Mouse (Mus musculus) left cerebral cortex, postnatal 36 days (tissue): Measurements from ENCODE around the gene Ptgdr2. TPM values are rescaled to one million over a fixed set of nuclear protein-coding genes. Genes with fewer than 3 reads are reported as not detected.

Source experiments
- DNase-seq, 2 experiments: peaks; one replicate each; pipeline ENCODE4 v3.0.0; 2021 to 2022; ENCODE audit warnings: low spot score in 2 of 2, mixed read lengths in 1 of 2
- intact Hi-C: fragments of 180-260 bp; cut with DNase I; formaldehyde crosslinking; loops from one replicate; pipeline ENCODE4 v1.15.1; 2025
- total RNA-seq, 2 experiments: library from RNA; stranded (reverse); gene quantifications; 2 replicates each; pipeline ENCODE4 v1.2.3; 2021

Ptgdr2 gene
- total RNA-seq, 2 experiments from 2014 or later, result 0.20 TPM; not detected in 1

DNA sequence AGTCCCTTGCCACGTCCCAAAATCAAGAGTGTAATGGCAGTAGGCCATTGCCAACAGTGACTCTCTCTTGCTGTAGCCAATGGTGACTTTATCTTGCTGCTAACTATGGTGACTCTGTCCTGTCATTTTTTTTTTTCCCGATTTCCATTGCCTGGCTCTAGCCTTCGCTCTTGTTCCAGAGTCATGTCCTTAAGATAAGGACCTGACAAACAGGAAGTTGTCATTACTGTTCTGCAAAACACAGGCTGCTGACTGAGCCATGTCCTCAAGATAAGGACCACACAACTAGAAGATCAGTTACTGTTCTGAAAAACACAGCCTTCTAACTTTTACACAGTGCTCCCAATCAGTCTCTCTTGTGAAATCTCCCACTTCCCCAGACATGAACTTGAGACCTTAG lies 33.5 kb downstream of the Ptgdr2 start:
- intact Hi-C loops, result loop anchor here (5.0 kb wide), 1 partner anchor 303 kb away; no protein-coding TSS in a partner anchor
- DNase-seq, result no peak

DNA sequence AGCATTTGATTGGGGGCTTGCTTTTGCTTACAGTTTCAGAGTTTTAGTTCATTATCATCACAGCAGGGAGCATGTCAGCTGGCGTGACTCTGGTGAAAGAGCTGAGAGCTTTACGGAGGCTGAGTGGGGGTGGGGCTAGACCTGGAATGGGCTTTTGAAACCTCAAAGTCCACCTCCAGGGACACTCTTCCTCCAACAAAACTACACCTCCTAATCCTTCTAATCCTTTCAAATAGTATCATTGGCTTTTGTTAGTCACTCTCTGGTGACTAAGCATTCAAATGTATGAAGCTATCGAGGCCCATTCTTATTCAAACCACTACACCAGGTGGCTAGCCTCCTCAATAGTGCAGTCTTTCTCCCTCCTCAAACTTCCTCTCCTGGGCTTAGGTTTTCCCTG lies 35.7 kb downstream of the Ptgdr2 start:
- intact Hi-C loops, result loop anchor here (5.0 kb wide), 1 partner anchor 305 kb away; no protein-coding TSS in a partner anchor
- no peak for DNase-seq

DNA sequence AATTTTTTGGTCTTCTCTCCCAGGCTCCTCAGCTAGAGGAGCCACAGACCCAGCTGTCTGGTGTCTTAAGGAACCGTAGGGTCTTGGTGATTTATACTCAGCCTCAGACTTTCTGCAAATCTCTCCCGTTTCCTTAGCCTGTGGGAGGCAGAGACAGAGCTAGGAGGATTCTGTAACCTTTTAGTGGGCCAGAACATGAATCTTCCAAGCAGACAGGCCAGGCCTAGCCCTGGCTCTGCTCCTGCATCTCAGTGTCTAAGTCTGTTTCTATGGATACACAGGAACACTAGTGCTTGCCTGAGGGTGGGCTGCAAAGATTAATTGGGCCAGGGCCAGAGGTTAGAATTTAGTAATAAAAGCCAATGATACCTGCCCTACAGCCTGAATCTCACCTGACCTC lies 36.2 kb downstream of the Ptgdr2 start:
- intact Hi-C loops, result loop anchor here (5.0 kb wide), 1 partner anchor 306 kb away; no protein-coding TSS in a partner anchor
- no peak for DNase-seq

DNA sequence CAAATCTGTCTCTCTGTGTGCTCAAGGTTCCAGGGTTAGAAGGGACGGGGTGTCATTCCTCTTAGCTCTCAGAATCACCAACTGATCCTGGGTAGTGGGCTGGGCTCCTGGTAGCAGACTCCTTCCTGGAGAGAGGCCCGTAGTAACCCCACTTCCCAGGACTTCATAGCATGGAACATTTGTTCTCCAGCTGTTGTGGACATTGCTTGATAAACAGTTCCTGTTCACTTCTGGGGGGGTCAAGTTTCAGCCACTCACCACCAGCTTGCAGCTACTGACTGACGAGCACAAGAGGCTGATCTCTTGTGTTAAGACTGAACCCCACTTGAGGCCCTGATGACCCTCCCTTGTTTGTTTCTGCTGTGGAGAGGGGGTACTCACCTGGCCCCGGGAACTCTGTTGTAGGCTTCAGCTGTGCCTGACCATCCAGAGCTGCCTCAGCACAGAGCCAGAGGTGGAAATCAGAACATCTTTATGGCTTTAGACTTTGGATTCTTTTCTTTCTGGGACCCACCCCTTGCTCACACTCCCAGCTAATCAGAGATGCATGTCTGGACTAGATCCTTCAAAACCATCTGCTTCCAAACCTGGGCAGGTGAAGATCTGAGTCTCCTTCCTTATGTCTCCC lies 37.4 kb downstream of the Ptgdr2 start, which contains the start of gene Ms4a10:
Gene Ms4a10 (minus strand): TSS at position 433 of the 628 bp plus-strand sequence.
- no peak for DNase-seq
- intact Hi-C loops, result loop anchor here (5.0 kb wide), 1 partner anchor 307 kb away; no protein-coding TSS in a partner anchor

DNA sequence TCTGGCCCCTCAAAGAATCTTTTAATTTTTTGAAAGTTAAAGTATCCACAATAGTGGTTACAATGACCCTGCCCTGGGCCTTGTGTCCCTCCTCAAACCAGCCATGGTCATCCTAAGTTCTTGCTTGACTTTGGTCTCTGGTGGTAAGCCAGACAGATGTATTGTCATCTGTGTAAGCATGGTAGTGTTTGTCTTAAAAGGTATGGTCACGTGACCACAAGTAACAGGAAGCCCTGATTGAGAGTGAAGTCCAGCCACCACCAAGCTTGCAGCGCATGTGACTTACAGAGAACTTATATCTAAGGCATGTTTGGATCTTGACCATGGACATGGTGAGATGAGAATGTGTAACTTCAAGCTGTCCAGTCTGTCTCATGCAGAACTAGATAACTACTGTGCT lies 38.2 kb downstream of the Ptgdr2 start:
- no peak for DNase-seq
- intact Hi-C loops, result no loop called here

DNA sequence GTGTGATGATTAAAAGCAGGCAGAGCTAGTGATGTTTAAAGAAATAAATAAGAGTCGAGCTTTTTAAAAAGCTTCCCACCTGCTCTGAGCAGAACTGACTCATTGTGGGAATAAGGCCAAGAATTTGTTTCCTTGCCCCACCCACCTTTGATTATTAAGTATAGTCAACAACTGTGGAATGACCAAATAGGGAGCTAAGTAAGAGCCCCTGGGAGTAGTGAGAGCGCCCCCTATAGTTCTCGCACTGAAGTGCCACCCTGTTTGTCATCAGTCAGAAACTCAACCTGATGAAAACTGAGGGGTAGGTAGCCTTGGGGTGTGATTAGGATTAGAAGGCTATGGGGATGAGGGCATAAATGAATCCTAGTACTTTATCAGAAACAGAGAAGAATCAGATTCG lies 39.4 kb downstream of the Ptgdr2 start:
- intact Hi-C loops, result no loop called here
- DNase-seq, result no peak

DNA sequence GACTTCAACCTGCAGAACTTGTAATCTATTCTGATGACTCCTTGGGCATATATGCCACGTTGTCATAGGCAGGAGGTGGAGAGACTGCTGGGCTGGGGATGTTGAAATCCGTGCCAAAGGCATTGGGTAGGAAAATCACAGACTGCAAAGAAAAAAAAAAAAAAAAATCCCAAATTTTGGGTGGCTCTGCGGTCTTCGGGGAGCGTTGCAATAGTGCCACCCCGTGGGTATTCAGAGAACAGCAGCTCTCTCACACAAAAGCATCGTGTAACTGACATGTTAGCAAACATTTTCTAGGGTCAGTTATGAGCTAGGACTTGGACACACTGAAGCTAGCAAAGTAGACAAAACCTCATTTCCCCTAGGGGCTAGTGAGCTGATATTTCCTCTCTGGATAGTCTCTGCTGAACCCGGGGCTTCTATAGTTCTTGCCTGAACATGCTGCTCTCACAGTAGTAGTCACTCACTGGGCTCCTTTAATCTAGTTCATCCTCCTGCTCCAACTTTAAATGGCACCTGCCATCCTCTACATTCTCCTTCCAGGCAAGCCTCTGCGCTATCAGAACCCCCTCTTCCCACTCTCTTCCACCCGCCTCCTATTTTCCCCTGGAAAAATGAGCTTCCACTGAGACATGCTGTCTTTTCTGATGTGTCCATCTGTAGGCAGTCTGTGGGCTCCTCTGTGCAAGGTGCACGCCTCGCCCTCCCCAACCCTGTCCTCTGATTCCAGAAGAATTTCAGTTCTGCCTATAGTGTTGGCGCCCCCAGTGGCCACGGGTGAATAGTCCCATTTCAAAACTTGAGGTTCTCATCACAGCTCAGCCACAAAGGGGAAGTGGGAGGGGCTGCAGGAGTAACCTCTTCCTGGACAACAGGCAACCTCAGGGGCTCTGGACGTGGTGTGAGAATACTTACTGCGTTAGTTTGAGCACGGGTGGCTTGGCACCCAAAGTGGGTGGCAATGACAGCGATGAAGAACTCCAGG lies 42.5 kb downstream of the Ptgdr2 start:
- intact Hi-C loops, result no loop called here
- peak; percentile 46 to 66 for DNase-seq

DNA sequence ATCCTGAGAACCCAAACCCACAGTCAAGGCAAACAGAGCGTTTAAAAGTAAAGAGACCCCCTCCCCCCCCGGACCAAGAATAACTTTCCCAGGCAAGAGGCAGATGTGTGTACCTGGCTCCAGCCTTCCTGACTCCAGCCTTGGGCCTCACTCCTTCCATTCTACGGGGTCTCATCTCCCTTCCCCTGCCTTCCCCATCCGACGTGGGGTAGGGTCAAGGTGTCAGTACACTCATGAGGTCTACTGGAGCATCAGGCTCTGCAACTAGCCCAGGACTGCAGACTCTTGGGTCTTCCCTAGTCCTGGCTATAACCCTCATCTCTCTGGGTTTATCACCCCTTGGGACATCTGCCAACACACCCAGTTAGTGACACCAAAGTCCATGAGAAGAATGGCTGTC lies 43.2 kb downstream of the Ptgdr2 start:
- intact Hi-C loops, result no loop called here

DNA sequence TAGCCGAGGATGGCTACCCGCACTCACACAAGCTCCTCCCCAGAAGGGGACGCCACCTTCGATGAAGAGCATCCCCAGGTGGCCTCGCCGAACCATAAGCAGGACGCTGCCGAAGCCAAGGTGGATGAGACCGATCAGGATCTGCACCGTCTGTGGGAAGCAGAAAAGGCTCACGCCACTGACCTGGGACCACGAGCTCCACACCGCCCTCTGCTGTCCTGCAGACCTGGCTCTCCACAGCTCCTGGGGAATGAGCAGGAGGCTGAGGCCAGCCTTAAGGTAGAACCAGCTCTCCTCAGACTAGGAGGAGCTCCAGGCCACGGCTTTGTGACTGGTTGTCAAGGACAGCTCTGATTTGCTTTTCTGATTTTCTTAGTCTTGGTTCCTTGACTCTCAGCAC lies 46.2 kb downstream of the Ptgdr2 start:
- DNase-seq, result no peak
- intact Hi-C loops, result no loop called here

More for the DNA sequence above, 43.2 kb downstream of the Ptgdr2 start:
- no peak for DNase-seq

DNA sequence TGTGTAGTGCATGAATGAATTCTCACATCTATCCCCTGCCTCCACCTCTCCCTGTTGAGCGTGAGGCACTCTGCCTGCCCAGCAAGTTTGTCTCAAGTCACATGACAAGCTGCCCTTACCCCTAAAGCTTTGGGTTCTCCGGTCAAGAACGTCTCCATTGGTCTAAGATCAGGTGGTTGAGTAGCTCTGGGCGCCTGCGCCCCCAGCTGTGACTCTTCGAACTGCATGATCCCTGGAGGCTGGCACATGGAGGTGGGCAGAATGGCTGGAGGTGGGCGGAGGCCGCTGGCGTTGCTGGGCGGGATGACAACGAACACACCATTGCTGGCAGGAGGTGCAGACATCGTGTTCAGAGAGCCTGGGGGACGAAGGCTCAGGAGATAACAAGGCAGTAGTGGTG lies 47.6 kb downstream of the Ptgdr2 start:
- intact Hi-C loops, result no loop called here
- no peak for DNase-seq

DNA sequence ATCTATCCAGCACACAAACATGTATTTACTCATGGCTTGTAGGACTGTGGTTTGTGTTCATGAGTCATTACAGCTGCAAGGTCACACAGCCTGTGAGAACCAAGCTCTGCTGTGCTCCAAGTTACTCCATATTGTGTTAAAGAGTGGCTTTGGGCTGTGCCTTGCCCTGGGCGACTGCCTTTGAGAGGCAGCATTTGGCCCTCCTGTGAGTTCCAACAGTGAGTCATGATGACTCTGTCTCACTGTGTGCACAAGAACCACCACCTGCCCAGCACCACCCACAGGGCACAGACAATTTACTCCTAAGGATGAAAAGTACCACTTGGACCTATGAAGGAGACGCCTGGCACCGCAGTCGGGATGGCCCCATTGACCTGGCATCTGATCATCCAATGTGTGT lies 48.9 kb downstream of the Ptgdr2 start:
- DNase-seq, result no peak
- intact Hi-C loops, result no loop called here

DNA sequence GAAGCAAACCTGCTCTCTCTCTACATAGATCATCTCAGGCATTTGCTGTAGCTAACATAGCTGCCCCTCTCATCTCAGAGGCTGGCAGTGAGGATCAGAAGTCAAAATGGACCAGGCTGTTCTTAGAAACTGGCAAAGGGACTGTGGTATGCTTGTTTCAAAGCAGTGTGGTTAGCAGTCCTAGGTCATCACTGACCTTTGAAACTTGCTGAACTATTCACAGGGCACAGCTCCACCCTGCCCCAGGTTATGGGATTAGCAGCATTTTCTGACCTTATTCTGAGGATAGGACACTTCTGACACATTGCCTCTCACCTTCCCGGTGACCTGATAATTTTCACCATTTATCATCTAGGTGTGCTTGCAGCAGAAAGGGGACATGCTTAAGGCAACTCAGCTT lies 51.6 kb downstream of the Ptgdr2 start:
- DNase-seq, result no peak

DNA sequence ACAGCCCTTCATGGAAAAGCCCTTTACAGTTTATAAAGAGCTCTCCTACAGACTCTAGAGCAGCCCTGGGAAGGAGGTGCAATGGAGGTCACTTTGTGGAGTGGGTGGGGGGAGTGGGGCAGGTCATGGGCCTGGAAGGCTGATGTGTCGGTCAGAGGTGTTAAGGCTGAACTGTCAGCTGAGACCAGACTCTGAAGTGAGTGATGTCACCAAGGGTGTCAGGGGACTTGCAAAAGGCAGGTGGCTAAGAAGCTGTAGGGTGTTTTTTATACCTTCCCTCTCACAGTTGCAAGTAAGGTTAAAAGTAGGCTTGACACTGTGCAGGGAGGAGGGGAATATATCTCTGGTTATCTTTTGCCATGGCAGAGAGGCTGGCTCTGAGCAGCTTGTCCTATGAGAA lies 53.8 kb downstream of the Ptgdr2 start:
- intact Hi-C loops, result no loop called here
- DNase-seq, result no peak

More for the DNA sequence above, 51.6 kb downstream of the Ptgdr2 start:
- intact Hi-C loops, result no loop called here

DNA sequence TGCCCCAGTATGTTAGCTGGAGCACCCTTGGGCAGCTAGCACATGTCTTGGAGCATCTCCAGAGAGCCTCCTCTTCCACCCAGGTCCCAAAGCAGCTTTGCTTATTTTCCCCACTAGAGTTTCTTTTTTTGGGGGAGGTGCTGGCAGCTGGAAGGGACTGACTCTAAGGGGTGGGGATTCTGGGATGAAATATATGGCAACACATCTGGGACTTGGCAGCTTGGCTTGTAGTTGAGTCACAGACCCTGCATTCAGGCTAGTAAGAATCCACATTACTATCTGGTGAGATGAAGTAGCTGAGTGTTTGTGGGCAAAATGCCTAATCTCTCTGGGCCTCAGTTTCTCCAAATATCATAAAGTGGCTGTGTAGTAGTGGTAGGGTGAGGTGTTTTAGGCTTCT lies 55.0 kb downstream of the Ptgdr2 start:
- intact Hi-C loops, result no loop called here

More for the DNA sequence above, 55.0 kb downstream of the Ptgdr2 start:
- no peak for DNase-seq

Other genes starting within 250 kb of the Ptgdr2 start
- gene Vps37c, start 248.4 kb upstream of the Ptgdr2 start, total RNA-seq, result 10 to 100 TPM; 23.0 to 23.2 TPM
- gene Cd5, start 198.2 kb upstream of the Ptgdr2 start, total RNA-seq, result not detected
- gene Cd6, start 107.1 kb upstream of the Ptgdr2 start, total RNA-seq, result 1 to 10 TPM; 2.9 to 3.1 TPM
- gene Slc15a3, start 97.4 kb upstream of the Ptgdr2 start, total RNA-seq, result 1 to 10 TPM in 1 of 2 experiments, under 1 TPM in 1; 0.86 to 1.7 TPM
- 100 to 1,000 TPM; 277 to 369 TPM for gene Tmem132a, start 67.2 kb upstream of the Ptgdr2 start, total RNA-seq
- gene Tmem109, start 55.2 kb upstream of the Ptgdr2 start, total RNA-seq, result 10 to 100 TPM; 40.0 to 49.9 TPM
- gene Prpf19, start 41.9 kb upstream of the Ptgdr2 start, total RNA-seq, result 100 to 1,000 TPM; 207 to 213 TPM
- gene Zp1, start 16.5 kb upstream of the Ptgdr2 start, total RNA-seq, result not detected
- gene Ccdc86, start 12.1 kb downstream of the Ptgdr2 start, total RNA-seq, result 1 to 10 TPM; 8.2 to 9.1 TPM
- not detected for gene Ms4a10, start 37.5 kb downstream of the Ptgdr2 start, total RNA-seq
- gene Ms4a15, start 56.1 kb downstream of the Ptgdr2 start, total RNA-seq, result under 1 TPM in 1 of 2 experiments, not detected in 1; 0.39 TPM
- gene Ms4a18, start 80.9 kb downstream of the Ptgdr2 start, total RNA-seq, result not detected
- not detected for gene Ms4a8a, start 143.9 kb downstream of the Ptgdr2 start, total RNA-seq
- gene 1700017D01Rik, start 193.7 kb downstream of the Ptgdr2 start, total RNA-seq, result not detected
- gene 1700025F22Rik, start 228.2 kb downstream of the Ptgdr2 start, total RNA-seq, result not detected